In genomic region chr8:120189440-120189839, GRCm38 (mm10) we compare ENCODE assay signal across 18 mouse cellular contexts. TPM values are rescaled to one million over a fixed set of nuclear protein-coding genes. Genes with fewer than 3 reads are reported as not detected.
DNase-seq lines count a peak whose midpoint lies in the region; ATAC-seq and TF ChIP-seq lines count a peak whose summit lies in the region.
"Had no signal": no experiment of that assay in that cellular context is flagged by ENCODE, and none has a peak within 500 bp of the region (broad histone marks: within the 10 kb centered on the region; RNA-seq: fewer than 3 reads in every experiment).

No protein-coding gene starts in this region.

- H3K27me3 ChIP-seq in cerebellum, adult 2 months (ENCODE audit: control insufficient read depth, insufficient read depth, low read length) = no peaks in the 10 kb centered on the region
- 0 out of 2 replicates have a peak, but pooled peaks cover 5% of the 10 kb centered on the region for H3K27me3 ChIP-seq in hindbrain, embryonic 13.5 days
- H3K27me3 ChIP-seq: limb, embryonic 15.5 days; neural tube, embryonic 13.5 days had no signal

- TF ChIP-seq CTCF in cerebellum, adult 2 months (IDR thresholded peaks at IDR 0.05; ENCODE audit: borderline replicate concordance, insufficient read depth, low read depth, low read length) = no peak

- WGBS in cerebellum, adult 2 months = 81% methylated on average over 6 of the region's 6 CpGs
- WGBS in hindbrain, embryonic 13.5 days = 86% methylated on average over 6 of the region's 6 CpGs

- TF ChIP-seq POLR2A in cerebellum, adult 2 months (IDR thresholded peaks at IDR 0.05; ENCODE audit: borderline replicate concordance, insufficient read depth, low read length) = no peak

- no peak for DNase-seq in cerebellum, adult 2 months
- DNase-seq in kidney, adult 11 months = peak; percentile 44
- no peak for DNase-seq in kidney, postnatal 4 days
- peak; percentile 49 for DNase-seq in adipocyte (ENCODE audit: low spot score)
- DNase-seq in kidney, postnatal 25 days = peak; percentile 55 to 76
- DNase-seq: right cerebral cortex, postnatal 25 days; thymus, postnatal 36 days had no signal

- H3K9me3 ChIP-seq in hindbrain, embryonic 13.5 days = 0 out of 2 replicates have a peak, but pooled peaks cover 3% of the 10 kb centered on the region
- H3K9me3 ChIP-seq: limb, embryonic 15.5 days; neural tube, embryonic 13.5 days had no signal

- no peak overlapping the region for H3K4me2 ChIP-seq in hindbrain, embryonic 13.5 days
- H3K4me2 ChIP-seq: hindbrain, embryonic 14.5 days; limb, embryonic 15.5 days; midbrain, embryonic 11.5 days; neural tube, embryonic 13.5 days had no signal

- no peak overlapping the region for H3K9ac ChIP-seq in hindbrain, embryonic 13.5 days
- H3K9ac ChIP-seq: hindbrain, embryonic 14.5 days; limb, embryonic 15.5 days; neural tube, embryonic 13.5 days had no signal

- ATAC-seq in cerebellum, adult (ENCODE audit: insufficient number of reproducible peaks, low FRiP score, low TSS enrichment) = 0 out of 2 replicates have a peak, but pooled peaks have one; percentile 12
- no peak for ATAC-seq in hindbrain, embryonic 13.5 days (ENCODE audit: low FRiP score)
- ATAC-seq: forebrain, embryonic 16.5 days; intestine, embryonic 16.5 days had no signal

- H3K36me3 ChIP-seq in hindbrain, embryonic 13.5 days = no peaks in the 10 kb centered on the region
- H3K36me3 ChIP-seq: limb, embryonic 15.5 days; neural tube, embryonic 13.5 days had no signal

- H3K4me3 ChIP-seq in cerebellum, adult 2 months (replicated peaks; ENCODE audit: insufficient read depth, low read depth, low read length) = no peak overlapping the region
- H3K4me3 ChIP-seq in hindbrain, embryonic 13.5 days = no peak overlapping the region
- H3K4me3 ChIP-seq: erythroblast, embryonic 14.5 days; limb, embryonic 15.5 days; neural tube, embryonic 13.5 days had no signal

- peaks cover 23% of the 10 kb centered on the region; the same call in 1 of the 2 replicates for H3K4me1 ChIP-seq in cerebellum, adult 2 months (ENCODE audit: control insufficient read depth, insufficient read depth, low read length)
- H3K4me1 ChIP-seq in hindbrain, embryonic 13.5 days (replicated peaks) = peaks cover 47% of the 10 kb centered on the region

- no peak overlapping the region for H3K27ac ChIP-seq in cerebellum, adult 2 months (ENCODE audit: insufficient read depth, low read length)
- no peak overlapping the region for H3K27ac ChIP-seq in hindbrain, embryonic 13.5 days
- H3K27ac ChIP-seq: limb, embryonic 15.5 days; stomach, postnatal 0 days had no signal

RNA-seq across cellular contexts. Expression of gene Fam92b, which starts 12.2 kb away (rescaled TPM):
- 1.8 and 3.3 TPM in 2 replicates for polyA plus RNA-seq in cerebellum, adult 2 months (2012; rRNA removed)
- polyA plus RNA-seq in hindbrain, embryonic 13.5 days (2015; fragmentation: Nextera tagmentation; extraction: Ambion mirVana) = 2.2 and 2.6 TPM in 2 replicates
- polyA plus RNA-seq: erythroblast, embryonic 14.5 days; limb, embryonic 15.5 days; liver, embryonic 16.5 days had no signal

RNA-seq across cellular contexts. Expression of gene Gse1, which starts 38.8 kb away (rescaled TPM):
- 52.4 and 58.4 TPM in 2 replicates for polyA plus RNA-seq in cerebellum, adult 2 months (2012; rRNA removed)
- 21.3 and 22.1 TPM in 2 replicates for polyA plus RNA-seq in hindbrain, embryonic 13.5 days (2015; fragmentation: Nextera tagmentation; extraction: Ambion mirVana)

Comparison
In these comparisons a context has a peak if more than half of its experiments do, and no peak if none do; other contexts are left out.
1. DNase-seq: peak in kidney, adult 11 months (single experiment), adipocyte (single experiment) and kidney, postnatal 25 days (2 of 2); none in cerebellum, adult 2 months (0 of 2) and kidney, postnatal 4 days (0 of 2).